ENCODE assay signal across 10 mouse cellular contexts in the genomic region with DNA sequence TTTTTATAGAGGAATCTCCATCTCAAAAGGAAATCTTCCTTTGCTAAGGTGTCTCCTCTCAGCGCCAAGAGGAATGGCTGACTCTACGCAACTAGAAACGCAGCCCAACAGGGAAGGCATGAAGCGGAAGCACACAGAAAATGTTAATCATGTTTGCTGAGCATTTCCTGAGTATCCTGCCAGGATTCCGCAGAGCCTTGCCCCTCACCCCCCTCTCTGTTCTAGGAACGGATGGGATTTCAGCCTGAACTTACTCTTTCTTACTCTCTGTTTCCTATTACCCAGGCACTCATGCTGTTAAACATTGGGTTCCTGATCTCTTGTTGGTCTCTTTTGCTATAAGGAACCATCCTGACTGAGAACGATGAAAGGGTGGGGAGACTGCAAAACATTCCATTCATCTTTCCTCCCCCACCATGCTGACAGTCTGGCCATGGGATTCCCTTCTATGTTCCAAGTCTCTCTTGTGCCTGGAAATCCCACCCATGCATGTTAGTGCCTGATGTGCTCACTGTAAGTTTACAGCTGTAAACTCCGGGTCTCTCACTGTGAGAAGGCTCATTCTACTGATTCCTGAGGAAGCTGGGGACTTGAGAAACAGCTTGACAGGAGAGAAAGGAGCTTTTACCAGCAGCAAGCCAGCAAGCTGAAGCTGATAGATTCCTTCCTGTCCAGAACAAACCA.
DNase-seq lines count a peak whose midpoint lies in the region; ATAC-seq and TF ChIP-seq lines count a peak whose summit lies in the region.
"Had no signal": no experiment of that assay in that cellular context is flagged by ENCODE, and none has a peak within 500 bp of the region (broad histone marks: within the 10 kb centered on the region; RNA-seq: fewer than 3 reads in every experiment).

No protein-coding gene starts in this region.

- no peak for TF ChIP-seq POLR2A in brain, embryonic 14.5 days (IDR thresholded peaks at IDR 0.05; ENCODE audit: borderline replicate concordance, extremely low read depth, insufficient read depth, insufficient read length, poor library complexity, severe bottlenecking)

- 43% methylated on average over 8 of the region's 8 CpGs for WGBS in heart, embryonic 16.5 days
- 21% methylated on average over 8 of the region's 8 CpGs for WGBS in intestine, embryonic 14.5 days

- peaks cover 3% of the 10 kb centered on the region; the same call in 1 of the 2 replicates for H3K9me3 ChIP-seq in heart, embryonic 16.5 days (replicated peaks; ENCODE audit: control insufficient read depth, low read length)
- no peaks in the 10 kb centered on the region for H3K9me3 ChIP-seq in intestine, embryonic 14.5 days (ENCODE audit: control insufficient read depth, low read length)

- no peaks in the 10 kb centered on the region for H3K27me3 ChIP-seq in heart, embryonic 16.5 days (ENCODE audit: control insufficient read depth, insufficient read depth, low read length)
- no peaks in the 10 kb centered on the region for H3K27me3 ChIP-seq in intestine, embryonic 14.5 days (replicated peaks; ENCODE audit: control insufficient read depth, insufficient read depth, low read length)

- no peak for TF ChIP-seq CTCF in brain, embryonic 14.5 days (IDR thresholded peaks at IDR 0.05; ENCODE audit: borderline replicate concordance, extremely low read depth, insufficient read depth, insufficient read length)

- H3K4me2 ChIP-seq in heart, embryonic 16.5 days (ENCODE audit: low read depth, low read length) = peak overlapping the region; percentile 25
- peak overlapping the region; percentile 11 for H3K4me2 ChIP-seq in intestine, embryonic 14.5 days (ENCODE audit: low read length)

- no peaks in the 10 kb centered on the region for H3K36me3 ChIP-seq in heart, embryonic 16.5 days (ENCODE audit: control insufficient read depth, insufficient read depth)
- no peaks in the 10 kb centered on the region for H3K36me3 ChIP-seq in intestine, embryonic 14.5 days (ENCODE audit: control insufficient read depth, insufficient read depth, low read length)

- no peak for DNase-seq in heart, adult 9 months (ENCODE audit: low spot score in 2 of 2)
- DNase-seq in brain, embryonic 14.5 days (ENCODE audit: low read depth) = peak; percentile 27
- no peak for DNase-seq in intestine, embryonic 14.5 days (ENCODE audit: low spot score)
- DNase-seq in kidney, postnatal 4 days = peak; percentile 56 to 69
- no peak for DNase-seq in right cerebral cortex, postnatal 25 days
- DNase-seq in natural killer cell, adult 2 months (ENCODE audit: low spot score in 2 of 2) = no peak
- DNase-seq in urinary bladder, postnatal 4 days (ENCODE audit: low spot score in 2 of 2) = no peak
- DNase-seq: cerebellum, adult 11-12 months; thymus, postnatal 25 days had no signal

- H3K4me3 ChIP-seq in heart, embryonic 16.5 days (ENCODE audit: low read length) = no peak overlapping the region
- H3K4me3 ChIP-seq in intestine, embryonic 14.5 days (ENCODE audit: low read depth, low read length) = no peak overlapping the region

- peak overlapping the region; percentile 43 for H3K27ac ChIP-seq in heart, embryonic 16.5 days (ENCODE audit: low read length)
- peak overlapping the region; percentile 48; the same call in 1 of the 2 replicates for H3K27ac ChIP-seq in intestine, embryonic 14.5 days (ENCODE audit: low read depth)

- no peak for ATAC-seq in heart, embryonic 16.5 days (replicated peaks; ENCODE audit: extremely low read depth, insufficient read depth, low FRiP score)
- no peak for ATAC-seq in intestine, embryonic 14.5 days (replicated peaks; ENCODE audit: low FRiP score, low TSS enrichment, low read depth)

- H3K9ac ChIP-seq in heart, embryonic 16.5 days (ENCODE audit: low read length) = no peak overlapping the region
- H3K9ac ChIP-seq in intestine, embryonic 14.5 days (ENCODE audit: low read length) = no peak overlapping the region

- H3K4me1 ChIP-seq in heart, embryonic 16.5 days (ENCODE audit: control insufficient read depth, insufficient read depth, low read length) = peaks cover 6% of the 10 kb centered on the region; the same call in 1 of the 2 replicates
- H3K4me1 ChIP-seq in intestine, embryonic 14.5 days (replicated peaks; ENCODE audit: control insufficient read depth, insufficient read depth, low read length) = peaks cover 7% of the 10 kb centered on the region; the same call in 1 of the 2 replicates

Comparison
In these comparisons a context has a peak if more than half of its experiments do, and no peak if none do; other contexts are left out.
1. DNase-seq: peak in brain, embryonic 14.5 days (single experiment) and kidney, postnatal 4 days (2 of 2); none in heart, adult 9 months (0 of 2), intestine, embryonic 14.5 days (single experiment), right cerebral cortex, postnatal 25 days (single experiment), natural killer cell, adult 2 months (0 of 2) and urinary bladder, postnatal 4 days (0 of 2).